Mouse (Mus musculus): ENCODE data around the gene Sult6b1. TPM values are rescaled to one million over a fixed set of nuclear protein-coding genes. Genes with fewer than 3 reads are reported as not detected.

The Sult6b1 gene
- polyA plus RNA-seq, 1 experiment from 2014 or later: not detected

GRCm38 (mm10) chr17:78915772-78916171 is 9.0 kb upstream of the Sult6b1 start:
- H3K9ac ChIP-seq: 0 out of 2 replicates have a peak overlapping the region, but pooled peaks have one; percentile 74
- H3K27ac ChIP-seq: peak overlapping the region; percentile 81; the same call in 1 of the 2 replicates

GRCm38 (mm10) chr17:78913921-78914320 is 7.1 kb upstream of the Sult6b1 start:
- no peaks in the 10 kb centered on the region for H3K27me3 ChIP-seq
- peaks cover 18% of the 10 kb centered on the region for H3K4me1 ChIP-seq
- no peak overlapping the region for H3K27ac ChIP-seq
- no peak overlapping the region for H3K9ac ChIP-seq
- no peak overlapping the region for H3K4me3 ChIP-seq (replicated peaks)
- WGBS: 73% methylated on average over 3 of the region's 3 CpGs
- no peaks in the 10 kb centered on the region for H3K9me3 ChIP-seq
- ATAC-seq (ENCODE audit: low FRiP score): no peak
- H3K4me2 ChIP-seq: no peak overlapping the region
- no peaks in the 10 kb centered on the region for H3K36me3 ChIP-seq (replicated peaks)

More at GRCm38 (mm10) chr17:78915772-78916171, 9.0 kb upstream of the Sult6b1 start:
- H3K36me3 ChIP-seq (replicated peaks): peaks cover 16% of the 10 kb centered on the region
- 59% methylated on average over 6 of the region's 6 CpGs for WGBS
- peak overlapping the region; percentile 69 for H3K4me2 ChIP-seq
- peak overlapping the region; percentile 63 for H3K4me3 ChIP-seq (replicated peaks)
- ATAC-seq (ENCODE audit: low FRiP score): peak; percentile 15
- H3K4me1 ChIP-seq: peaks cover 18% of the 10 kb centered on the region
- H3K27me3 ChIP-seq: no peaks in the 10 kb centered on the region
- no peaks in the 10 kb centered on the region for H3K9me3 ChIP-seq

- peak overlapping the region; percentile 47 for H3K4me2 ChIP-seq
- H3K27me3 ChIP-seq: no peaks in the 10 kb centered on the region; the same call in 1 of the 2 replicates
- H3K4me3 ChIP-seq (replicated peaks): peak overlapping the region; percentile 37
- WGBS: 35% methylated on average over 6 of the region's 6 CpGs
- ATAC-seq (ENCODE audit: low FRiP score): peak; percentile 67
- H3K4me1 ChIP-seq: peaks cover 16% of the 10 kb centered on the region
- no peak overlapping the region for H3K9ac ChIP-seq
- no peaks in the 10 kb centered on the region for H3K9me3 ChIP-seq
- H3K27ac ChIP-seq: no peak overlapping the region
- H3K36me3 ChIP-seq (replicated peaks): no peaks in the 10 kb centered on the region
These were observed 6.1 kb upstream of the Sult6b1 start for GRCm38 (mm10) chr17:78912861-78913281.

DNA sequence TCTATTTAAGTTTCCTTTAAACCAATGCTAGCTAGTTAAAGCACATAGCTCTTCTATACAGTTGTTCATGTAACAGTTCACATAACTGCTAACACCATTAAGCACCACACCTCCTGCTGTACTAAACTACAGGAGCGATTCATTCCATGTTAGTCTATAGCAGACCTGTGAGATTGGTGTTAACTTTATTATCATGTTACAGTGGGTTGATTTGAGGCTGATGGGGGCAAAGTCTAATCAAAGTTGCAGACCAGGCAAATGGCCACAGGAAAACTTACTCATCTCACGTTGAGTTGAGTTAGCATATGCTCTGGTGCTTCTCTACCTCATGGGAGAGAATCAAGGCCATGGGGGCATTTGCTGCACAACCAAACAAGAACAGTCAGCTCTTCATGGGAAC is 2.6 kb upstream of the Sult6b1 start:
- WGBS: 82% methylated on average over 2 of the region's 2 CpGs
- no peak for ATAC-seq (ENCODE audit: low FRiP score)
- no peaks in the 10 kb centered on the region; the same call in 1 of the 2 replicates for H3K27me3 ChIP-seq
- no peak overlapping the region for H3K9ac ChIP-seq
- no peaks in the 10 kb centered on the region for H3K36me3 ChIP-seq (replicated peaks)
- H3K4me1 ChIP-seq: no peaks in the 10 kb centered on the region
- no peak overlapping the region for H3K4me3 ChIP-seq (replicated peaks)
- H3K27ac ChIP-seq: no peak overlapping the region
- no peak overlapping the region for H3K4me2 ChIP-seq
- no peaks in the 10 kb centered on the region for H3K9me3 ChIP-seq

GRCm38 (mm10) chr17:78903158-78903557 is 3.6 kb downstream of the Sult6b1 start:
- ATAC-seq (ENCODE audit: low FRiP score): no peak
- Histone ChIP-seq H3K4me3 (replicated peaks) (no peak overlapping the region), H3K27ac (no peak overlapping the region), H3K9ac (no peak overlapping the region), H3K27me3 (no peaks in the 10 kb centered on the region), H3K9me3 (no peaks in the 10 kb centered on the region), H3K4me1 (no peaks in the 10 kb centered on the region), H3K4me2 (no peak overlapping the region), H3K36me3 (replicated peaks) (no peaks in the 10 kb centered on the region)
- 81% methylated on average over 2 of the region's 2 CpGs for WGBS

DNA sequence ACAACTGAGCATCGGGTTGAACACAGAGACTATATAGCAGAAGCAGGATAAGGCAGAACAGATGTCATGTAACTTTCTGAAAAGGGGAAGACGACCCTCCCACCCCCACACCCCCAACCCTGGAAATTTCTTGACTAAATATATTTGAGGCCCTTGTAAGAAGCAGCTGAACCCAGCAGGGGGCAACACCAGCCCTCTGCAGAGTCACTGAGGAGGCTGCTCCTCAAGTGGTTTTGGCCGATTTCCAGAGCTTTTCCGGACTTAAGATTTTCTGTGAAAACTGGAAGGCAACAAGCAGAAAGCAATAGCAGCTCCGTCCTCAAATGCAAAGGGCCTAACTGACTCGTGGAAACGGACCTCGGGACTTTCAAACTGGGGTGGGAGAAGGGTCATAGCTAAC is 11.4 kb downstream of the Sult6b1 start:
- no peaks in the 10 kb centered on the region for H3K4me1 ChIP-seq
- H3K27me3 ChIP-seq: no peaks in the 10 kb centered on the region
- H3K4me2 ChIP-seq: no peak overlapping the region
- no peak for ATAC-seq (ENCODE audit: low FRiP score)
- H3K9me3 ChIP-seq: no peaks in the 10 kb centered on the region
- H3K9ac ChIP-seq: no peak overlapping the region
- WGBS: 44% methylated on average over 8 of the region's 8 CpGs
- no peaks in the 10 kb centered on the region for H3K36me3 ChIP-seq (replicated peaks)
- no peak overlapping the region for H3K27ac ChIP-seq
- no peak overlapping the region for H3K4me3 ChIP-seq (replicated peaks)

GRCm38 (mm10) chr17:78894991-78895390 is 11.8 kb downstream of the Sult6b1 start:
- ATAC-seq (ENCODE audit: low FRiP score): no peak
- H3K9me3 ChIP-seq: no peaks in the 10 kb centered on the region
- WGBS: 84% methylated on average over 7 of the region's 7 CpGs

GRCm38 (mm10) chr17:78891020-78891419 is 15.8 kb downstream of the Sult6b1 start:
- Histone ChIP-seq H3K4me1 (no peaks in the 10 kb centered on the region), H3K4me2 (no peak overlapping the region), H3K27me3 (no peaks in the 10 kb centered on the region), H3K36me3 (replicated peaks) (no peaks in the 10 kb centered on the region), H3K9me3 (no peaks in the 10 kb centered on the region), H3K4me3 (replicated peaks) (no peak overlapping the region), H3K27ac (no peak overlapping the region), H3K9ac (no peak overlapping the region)
- no peak for ATAC-seq (ENCODE audit: low FRiP score)
- WGBS: 86% methylated on average over 9 of the region's 9 CpGs

More at GRCm38 (mm10) chr17:78894991-78895390, 11.8 kb downstream of the Sult6b1 start:
- no peaks in the 10 kb centered on the region for H3K36me3 ChIP-seq (replicated peaks)
- no peak overlapping the region for H3K27ac ChIP-seq
- H3K4me1 ChIP-seq: no peaks in the 10 kb centered on the region
- H3K4me3 ChIP-seq (replicated peaks): no peak overlapping the region
- no peaks in the 10 kb centered on the region for H3K27me3 ChIP-seq
- no peak overlapping the region for H3K9ac ChIP-seq
- H3K4me2 ChIP-seq: no peak overlapping the region

DNA sequence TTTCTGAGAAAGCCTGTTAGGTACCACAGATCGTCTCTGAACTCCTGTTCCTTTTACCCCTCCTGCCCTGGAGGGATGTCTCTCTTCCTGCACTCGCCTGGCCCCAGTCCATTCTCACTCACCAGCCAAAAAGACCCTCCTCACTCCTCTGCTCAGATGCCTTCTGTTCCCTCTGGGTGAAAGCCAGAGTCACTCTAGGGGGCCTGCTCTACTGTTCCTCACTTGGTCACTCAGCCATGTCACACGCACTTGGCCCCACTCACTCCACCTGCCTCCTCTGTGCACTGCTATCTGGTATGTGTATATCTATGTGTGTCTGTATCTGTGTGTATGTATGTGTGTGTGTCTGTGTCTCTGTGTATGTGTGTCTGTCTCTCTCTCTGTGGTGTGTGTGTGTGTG is 17.6 kb downstream of the Sult6b1 start:
- H3K9me3 ChIP-seq: no peaks in the 10 kb centered on the region
- no peaks in the 10 kb centered on the region for H3K4me1 ChIP-seq
- WGBS: 52% methylated on average over 3 of the region's 3 CpGs
- no peaks in the 10 kb centered on the region for H3K27me3 ChIP-seq
- no peak overlapping the region for H3K9ac ChIP-seq
- no peak overlapping the region for H3K27ac ChIP-seq
- no peak overlapping the region for H3K4me3 ChIP-seq (replicated peaks)
- no peaks in the 10 kb centered on the region for H3K36me3 ChIP-seq (replicated peaks)
- ATAC-seq (ENCODE audit: low FRiP score): no peak
- H3K4me2 ChIP-seq: no peak overlapping the region

DNA sequence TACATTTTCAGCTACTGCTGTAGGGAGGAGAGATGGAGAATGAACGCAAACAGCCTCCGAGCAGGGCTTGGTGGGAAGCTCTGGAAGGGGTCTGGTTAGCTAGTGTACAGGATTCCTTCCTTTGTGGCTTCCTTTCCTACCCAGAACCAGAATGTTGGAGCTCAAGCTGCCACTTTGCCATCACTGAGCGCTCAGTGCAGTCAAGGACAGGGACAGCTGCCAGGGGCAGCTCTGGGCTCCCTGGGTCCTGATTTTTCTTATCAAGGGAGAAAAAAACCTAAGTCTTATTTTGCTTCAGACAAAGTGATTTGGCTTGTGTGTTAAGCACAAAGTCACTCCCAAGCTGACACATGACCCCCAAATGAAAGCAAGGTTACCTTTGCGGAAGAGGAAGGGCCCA is 18.2 kb downstream of the Sult6b1 start:
- Histone ChIP-seq H3K27ac (no peak overlapping the region), H3K36me3 (replicated peaks) (no peaks in the 10 kb centered on the region), H3K4me2 (no peak overlapping the region), H3K27me3 (no peaks in the 10 kb centered on the region), H3K9me3 (no peaks in the 10 kb centered on the region), H3K9ac (no peak overlapping the region), H3K4me1 (no peaks in the 10 kb centered on the region), H3K4me3 (replicated peaks) (no peak overlapping the region)
- 80% methylated on average over 4 of the region's 4 CpGs for WGBS
- ATAC-seq (ENCODE audit: low FRiP score): no peak

DNA sequence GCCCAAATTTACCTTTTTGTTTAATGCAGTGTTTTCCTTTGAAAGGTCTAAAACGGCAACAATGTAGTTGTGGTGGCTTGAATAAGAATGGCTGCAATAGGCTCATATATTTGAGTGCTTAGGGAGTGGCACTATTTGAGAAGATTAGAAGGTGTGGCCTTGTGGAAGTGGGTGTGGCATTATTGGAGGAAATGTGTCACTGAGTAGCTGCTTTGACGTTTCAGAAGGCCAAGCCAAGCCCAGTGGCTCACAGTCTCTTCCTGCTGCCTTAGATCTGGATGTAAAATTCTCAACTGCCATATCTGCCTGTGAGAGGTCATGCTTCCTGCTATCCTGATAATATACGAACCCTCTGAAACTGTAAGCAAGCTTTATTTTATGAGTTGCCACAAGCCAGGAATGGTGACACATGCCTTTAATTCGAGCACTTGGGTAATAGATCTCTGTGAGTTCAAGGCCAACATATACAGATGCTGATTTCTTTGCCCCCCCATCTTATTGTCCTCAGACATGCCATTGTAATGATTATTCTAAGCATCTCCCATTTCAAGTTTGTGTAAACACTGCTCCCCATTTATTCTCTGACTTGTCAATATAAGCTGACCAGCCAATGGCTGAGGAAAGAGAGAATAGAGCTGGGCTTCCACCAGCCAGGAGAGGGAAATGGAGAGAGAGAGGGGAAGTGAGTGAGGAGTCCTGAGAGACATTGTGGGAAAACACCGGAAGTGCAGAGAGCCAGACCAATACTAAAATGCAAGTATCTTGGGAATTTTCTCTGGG is 21.3 kb downstream of the Sult6b1 start:
- H3K4me3 ChIP-seq (replicated peaks): no peak overlapping the region
- peaks cover 16% of the 10 kb centered on the region for H3K4me1 ChIP-seq
- H3K9me3 ChIP-seq: no peaks in the 10 kb centered on the region
- H3K9ac ChIP-seq: no peak overlapping the region
- 86% methylated on average over 5 of the region's 5 CpGs for WGBS
- H3K4me2 ChIP-seq: no peak overlapping the region
- no peak for ATAC-seq (ENCODE audit: low FRiP score)
- H3K27me3 ChIP-seq: no peaks in the 10 kb centered on the region
- no peak overlapping the region for H3K27ac ChIP-seq
- H3K36me3 ChIP-seq (replicated peaks): no peaks in the 10 kb centered on the region

GRCm38 (mm10) chr17:78883291-78883690 is 23.5 kb downstream of the Sult6b1 start:
- Histone ChIP-seq H3K9ac (no peak overlapping the region), H3K4me2 (no peak overlapping the region), H3K4me3 (replicated peaks) (no peak overlapping the region), H3K36me3 (replicated peaks) (no peaks in the 10 kb centered on the region), H3K9me3 (no peaks in the 10 kb centered on the region), H3K27ac (no peak overlapping the region), H3K27me3 (no peaks in the 10 kb centered on the region), H3K4me1 (peaks cover 16% of the 10 kb centered on the region)
- ATAC-seq (ENCODE audit: low FRiP score): no peak
- 93% methylated on average over 4 of the region's 4 CpGs for WGBS

All from forebrain, embryonic 12.5 days (tissue).